Mouse (Mus musculus): Measurements from ENCODE around the gene Mblac2.
A peak's percentile ranks its signal among the peaks of the same experiment; 100 is the strongest.
"Not testable (repeated sequence)": the region's sequence is repeated elsewhere in the genome, so short reads cannot be mapped to it uniquely, and the experiment has no call there.

Mblac2 gene

DNA sequence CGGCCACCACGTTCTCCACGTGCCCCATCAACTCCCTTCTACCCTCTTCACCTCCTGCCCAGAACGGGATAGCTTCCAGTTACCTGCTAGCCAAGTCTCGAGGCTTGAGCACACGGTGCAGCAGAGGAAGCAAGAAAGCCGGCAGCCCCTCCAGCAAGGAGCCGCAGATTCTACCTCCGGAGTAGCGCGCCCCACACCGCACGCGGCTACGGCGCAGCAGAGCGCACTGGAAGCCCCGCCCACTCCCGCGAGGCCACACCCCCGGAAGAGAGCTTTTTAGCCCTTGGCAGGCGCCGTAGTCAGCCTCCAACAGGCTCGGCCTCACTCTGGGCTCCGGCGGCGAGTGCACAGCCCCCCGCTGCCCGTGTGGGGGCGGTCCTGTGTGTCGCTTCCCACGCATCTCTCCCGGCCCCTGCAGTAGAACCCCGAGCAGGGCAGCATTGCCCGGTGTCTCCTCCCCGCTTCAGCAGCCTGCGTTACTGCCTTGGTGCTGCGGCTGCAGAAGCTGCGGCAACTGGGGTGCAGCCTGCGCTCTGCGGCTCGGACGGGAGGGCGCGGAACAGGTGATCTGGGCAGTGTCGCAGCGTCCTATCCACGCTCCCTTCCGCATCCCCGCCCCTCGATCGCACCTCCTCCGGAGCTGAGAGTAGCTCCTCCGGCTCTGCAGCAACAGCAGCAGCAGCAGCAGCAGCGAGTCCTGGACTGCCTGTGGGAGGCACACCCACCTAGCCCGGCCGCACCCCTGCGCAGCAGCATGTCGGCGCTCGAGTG, at the start of gene Mblac2, which contains the start of gene Polr3g:
Mblac2 (plus strand) TSS at position 567 of the 771 bp plus-strand sequence.
Polr3g (minus strand) TSS at position 239 of the 771 bp plus-strand sequence.
- DNase-seq, result peak; percentile 96 to 97

DNA sequence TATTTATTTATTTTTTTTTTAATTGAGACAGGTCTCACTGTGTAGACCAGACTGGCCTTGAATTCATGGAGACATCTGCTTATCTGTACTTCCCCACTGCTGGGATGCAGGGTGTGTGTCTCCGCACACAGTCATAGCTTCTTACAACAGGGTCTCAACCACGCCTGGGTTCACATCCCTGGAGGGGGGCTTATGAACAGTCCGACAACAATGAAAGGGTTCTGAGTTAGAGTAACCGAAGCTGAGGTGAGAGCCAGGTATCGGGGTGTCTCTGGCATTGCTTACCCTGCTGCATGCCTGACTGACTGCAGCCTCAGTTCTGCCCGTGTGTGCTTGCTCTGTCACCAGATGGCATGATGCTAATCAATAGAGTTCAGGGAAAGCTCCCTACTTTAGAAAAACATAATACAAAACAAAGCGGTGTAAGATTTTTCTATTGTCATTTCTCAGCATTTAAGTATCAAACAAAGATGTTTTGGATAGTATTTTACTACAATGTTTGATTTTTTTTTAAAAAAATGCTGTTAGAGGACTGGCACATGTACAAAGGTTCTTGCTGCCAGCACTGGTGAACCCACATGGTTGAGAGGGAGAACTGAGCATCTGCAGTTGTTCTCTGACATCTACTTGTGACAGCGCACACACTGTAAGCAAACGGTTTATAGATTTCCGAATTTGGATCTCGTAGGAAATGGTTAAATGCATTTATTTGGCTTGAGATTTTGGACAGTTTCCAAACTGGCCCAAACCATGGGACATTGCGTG, 47.4 kb upstream of the Mblac2 start:
- no peak for DNase-seq

- DNase-seq, result no peak
Observed at GRCm38 (mm10) chr13:81664331-81664698, 46.8 kb upstream of the Mblac2 start.

- no peak for DNase-seq
Observed at GRCm38 (mm10) chr13:81667713-81668112, 43.4 kb upstream of the Mblac2 start.

DNA sequence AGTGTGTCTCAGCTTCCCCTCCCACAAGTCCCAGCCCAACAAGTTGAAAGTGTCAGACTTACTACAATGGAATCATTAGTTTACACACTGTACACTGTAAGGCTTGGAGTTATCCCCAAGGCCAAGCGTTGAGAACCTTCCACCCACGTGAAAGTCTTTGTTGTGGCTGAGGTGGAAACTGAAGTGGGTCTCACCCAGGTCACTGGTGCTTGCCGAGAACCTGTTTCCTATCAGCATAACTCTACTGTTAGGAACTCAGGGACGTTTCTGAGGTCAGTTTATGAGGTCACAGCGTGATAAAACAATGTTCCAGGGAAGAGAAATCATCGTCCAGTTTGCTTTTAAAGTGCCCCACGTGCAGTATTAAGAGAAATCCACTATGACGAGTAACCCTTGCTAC, 35.8 kb upstream of the Mblac2 start:
- DNase-seq, result no peak

DNA sequence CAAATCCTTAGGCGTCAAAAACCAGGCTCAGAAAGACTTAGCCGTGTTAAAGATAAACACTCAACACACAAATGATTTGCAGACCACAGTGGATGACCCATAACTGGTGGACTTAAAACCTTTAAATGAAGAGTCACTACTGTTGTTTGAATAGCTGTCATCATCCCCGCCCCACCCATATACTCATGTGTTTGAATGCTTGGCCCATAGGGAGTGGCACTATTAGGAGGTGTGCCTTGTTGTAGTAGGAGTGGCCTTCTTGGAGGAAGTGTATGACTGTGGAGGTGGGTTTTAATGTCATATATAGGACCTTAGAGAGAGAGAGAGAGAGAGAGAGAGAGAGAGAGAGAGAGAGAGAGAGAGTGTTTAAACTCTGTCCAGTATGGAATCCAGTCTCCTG, 28.0 kb upstream of the Mblac2 start:
- no peak for DNase-seq

DNA sequence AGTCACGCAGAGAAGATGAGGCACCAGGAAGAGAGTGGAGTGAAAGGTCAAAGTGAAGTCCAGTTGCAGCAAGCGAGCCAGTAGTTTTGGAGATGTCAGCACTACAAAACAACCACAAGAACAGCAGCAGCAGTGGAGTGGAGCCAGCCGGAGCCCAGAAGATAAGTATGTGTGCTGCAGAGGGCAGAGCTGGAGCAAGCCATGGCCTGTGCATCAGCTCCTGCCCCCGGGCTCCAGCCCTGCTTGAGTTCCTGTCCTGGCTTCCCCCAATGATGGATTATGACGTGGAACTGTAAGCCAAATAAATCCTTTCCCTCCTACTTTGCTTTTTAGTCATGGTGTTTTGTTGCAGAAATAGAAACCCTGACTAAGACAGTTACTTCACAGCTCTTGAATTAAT, 26.9 kb upstream of the Mblac2 start:
- no peak for DNase-seq

- DNase-seq, result no peak
Observed at GRCm38 (mm10) chr13:81684884-81685283, 26.3 kb upstream of the Mblac2 start.

DNA sequence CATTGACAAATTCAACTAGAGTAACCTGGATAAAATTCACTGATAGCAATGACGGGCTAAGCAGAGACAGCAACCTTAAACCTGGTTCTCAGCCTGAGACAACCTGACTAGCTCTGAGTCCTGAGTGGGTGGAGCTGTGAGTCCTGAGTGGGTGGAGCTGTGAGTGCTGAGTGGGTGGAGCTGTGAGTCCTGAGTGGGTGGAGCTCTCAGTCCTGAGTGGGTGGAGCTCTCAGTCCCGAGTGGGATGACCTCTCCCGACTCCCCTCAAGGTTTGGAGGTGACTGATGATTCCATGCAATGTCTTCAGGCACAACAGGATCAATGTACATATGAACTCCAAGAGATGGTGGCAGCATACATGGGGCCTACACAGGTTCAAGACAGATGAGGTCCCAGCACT, 21.6 kb upstream of the Mblac2 start:
- no peak for DNase-seq

DNA sequence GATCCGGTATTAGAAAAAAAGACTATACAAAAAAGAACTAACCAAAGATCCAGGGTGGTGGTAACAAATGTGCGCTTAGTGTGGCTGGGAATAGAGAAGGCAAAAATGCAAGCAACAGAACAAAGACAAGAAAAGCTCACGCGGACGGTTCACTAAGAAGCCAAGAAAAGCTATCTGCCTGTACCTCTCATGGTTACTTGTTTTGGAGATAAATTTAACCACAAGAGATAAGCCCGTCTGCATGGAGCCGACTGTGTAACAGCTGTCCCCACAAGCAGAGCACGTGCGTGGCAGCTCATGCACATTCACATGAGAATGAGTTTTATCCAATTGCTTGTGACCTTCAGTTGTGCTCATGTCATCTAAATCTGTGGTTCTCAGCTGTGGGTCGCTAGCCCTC, 20.7 kb upstream of the Mblac2 start:
- DNase-seq, result no peak

- no peak for DNase-seq
Observed at GRCm38 (mm10) chr13:81691606-81692005, 19.5 kb upstream of the Mblac2 start.

DNA sequence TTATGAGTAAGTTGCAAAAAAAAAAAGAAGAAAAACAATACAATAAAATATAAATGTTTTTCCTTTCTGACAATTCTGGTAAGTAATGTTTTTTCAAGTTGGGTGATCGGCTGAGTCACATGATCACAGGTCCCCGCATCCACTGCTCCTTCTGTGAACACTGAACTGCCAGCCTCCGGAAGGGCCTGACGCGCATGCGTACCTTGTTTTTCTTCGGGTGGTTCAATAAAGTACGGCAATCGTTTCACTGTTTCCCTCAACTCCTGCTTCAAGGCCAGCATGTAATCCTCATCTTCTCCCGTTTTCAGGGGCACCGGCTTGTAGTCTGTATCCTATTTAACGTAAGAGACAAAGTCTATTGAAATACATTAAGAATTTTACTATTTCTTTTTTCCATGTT, 16.7 kb upstream of the Mblac2 start:
- no peak for DNase-seq

GRCm38 (mm10) chr13:81703148-81703547, 8.0 kb upstream of the Mblac2 start:
- DNase-seq, result no peak

DNA sequence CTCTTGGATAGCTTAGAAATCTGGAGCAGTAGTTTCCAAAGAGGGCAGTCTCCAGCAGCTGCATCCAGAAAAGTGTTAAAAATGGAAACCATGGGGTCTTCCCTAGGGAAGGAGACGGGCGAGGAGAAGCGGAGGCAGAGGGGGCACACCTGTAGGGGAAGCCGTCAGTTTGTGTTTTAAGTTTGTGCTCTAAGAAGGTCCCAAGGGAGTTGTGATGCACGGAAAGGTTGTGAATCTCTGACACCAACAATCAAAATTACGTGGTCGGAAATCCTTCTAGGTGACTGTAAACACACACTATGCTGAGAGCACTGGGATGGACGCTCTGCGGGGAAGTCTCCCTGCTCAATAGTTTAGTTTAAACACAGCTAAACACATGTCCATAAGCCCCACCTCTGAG, 7.5 kb upstream of the Mblac2 start:
- no peak for DNase-seq

- no peak for DNase-seq
Observed at GRCm38 (mm10) chr13:81706311-81706710, 4.8 kb upstream of the Mblac2 start.

DNA sequence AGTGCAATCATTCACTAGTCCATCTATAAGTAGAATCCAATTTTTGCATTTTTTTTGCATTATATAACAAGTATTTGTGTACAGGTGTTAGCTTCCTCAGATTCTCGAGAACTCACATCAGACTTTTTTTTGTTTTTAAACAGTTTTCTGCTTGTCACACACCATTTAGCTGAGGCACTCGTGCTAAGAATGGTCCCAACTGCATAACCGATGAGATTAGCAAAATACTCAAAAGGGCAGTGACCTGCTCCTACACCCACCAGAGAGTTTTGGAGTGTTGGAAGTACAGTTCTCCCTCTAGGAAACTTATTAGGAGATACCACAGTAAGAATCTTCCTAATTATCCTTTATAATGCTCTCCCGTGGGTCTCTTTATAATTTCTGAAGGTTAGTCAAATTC, 1.3 kb upstream of the Mblac2 start:
- DNase-seq, result no peak

DNA sequence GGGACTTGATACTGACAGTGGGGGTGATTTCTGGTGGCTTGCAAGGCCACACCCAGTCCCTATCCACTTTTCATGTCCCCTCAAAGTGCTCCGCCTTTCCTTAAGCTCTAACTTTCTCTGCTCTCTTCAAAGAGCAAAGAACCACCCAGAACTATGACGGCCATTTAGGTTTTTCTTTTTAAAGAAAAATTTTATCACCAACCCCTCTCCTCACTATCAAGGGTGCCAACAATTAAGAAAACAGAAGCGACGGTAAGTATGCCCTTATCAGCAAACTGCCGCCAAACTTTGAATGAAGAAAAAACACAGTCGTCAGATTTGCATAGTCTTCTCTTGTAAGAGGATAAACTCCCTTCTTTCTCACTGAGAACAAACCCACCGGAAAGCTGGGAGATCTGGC, 875 bp upstream of the Mblac2 start:
- DNase-seq, result no peak

GRCm38 (mm10) chr13:81711546-81712371, 618 bp downstream of the Mblac2 start:
- no peak for DNase-seq

- no peak for DNase-seq
Observed at GRCm38 (mm10) chr13:81713896-81714295, 2.8 kb downstream of the Mblac2 start.

DNA sequence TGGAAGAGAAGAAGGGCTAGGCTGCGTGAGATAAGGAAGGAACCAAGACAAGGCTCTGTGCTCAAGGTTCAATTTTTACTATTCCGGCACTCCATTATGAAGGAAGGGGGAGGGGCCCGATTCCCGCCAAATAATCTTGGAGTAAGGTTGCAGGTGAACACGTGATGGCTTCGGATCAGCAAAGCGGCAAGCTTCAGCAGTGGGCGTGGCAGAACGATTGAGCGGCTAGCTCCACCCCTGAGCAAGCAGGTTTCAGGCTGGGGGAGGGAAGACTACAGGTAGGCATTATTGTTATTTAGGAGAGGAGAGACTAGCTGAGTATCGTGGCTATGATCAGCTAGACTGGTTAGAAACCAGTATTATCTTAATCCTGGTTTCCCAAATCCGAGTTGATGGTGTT, 17.0 kb downstream of the Mblac2 start:
- DNase-seq, result not testable (repeated sequence)

DNA sequence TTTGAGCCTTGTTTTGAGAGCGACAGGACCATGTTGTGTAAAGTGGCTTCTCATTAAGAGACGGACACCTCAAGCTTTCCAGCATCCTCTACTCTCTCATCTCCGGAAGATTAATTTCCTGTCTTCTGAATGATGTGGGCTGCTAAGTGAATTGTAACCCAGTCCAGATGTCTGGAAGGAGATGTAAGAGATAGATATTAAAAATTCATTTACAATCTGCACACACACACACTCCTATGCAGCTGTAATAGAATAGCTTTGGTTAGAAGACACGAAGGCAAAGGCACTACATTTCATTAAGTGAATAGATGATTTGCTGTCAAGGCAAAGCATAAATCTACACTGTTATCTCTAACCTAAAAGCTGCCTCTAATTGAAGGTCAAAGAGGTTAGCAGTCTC, 18.0 kb downstream of the Mblac2 start:
- DNase-seq, result no peak

GRCm38 (mm10) chr13:81730362-81730761, 19.2 kb downstream of the Mblac2 start:
- DNase-seq, result no peak

DNA sequence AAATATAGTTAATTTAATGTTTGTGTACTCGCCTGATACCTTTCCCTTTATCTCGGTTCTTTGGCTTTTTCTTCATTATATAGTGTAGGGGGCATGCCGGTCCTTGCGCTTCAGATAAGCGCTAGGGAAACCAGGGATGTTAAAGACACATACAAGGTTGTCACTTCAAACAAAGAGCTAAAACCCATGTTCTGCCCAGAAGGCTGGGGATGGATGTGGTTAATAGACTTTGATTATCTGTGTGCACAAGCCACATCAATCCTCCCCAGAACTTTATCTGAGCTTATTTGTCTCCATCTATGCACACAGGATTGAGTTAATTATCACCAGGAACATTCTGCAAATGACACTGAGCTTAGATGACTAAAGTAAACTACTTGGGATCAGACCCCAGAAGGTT, 25.5 kb downstream of the Mblac2 start:
- DNase-seq, result no peak

DNA sequence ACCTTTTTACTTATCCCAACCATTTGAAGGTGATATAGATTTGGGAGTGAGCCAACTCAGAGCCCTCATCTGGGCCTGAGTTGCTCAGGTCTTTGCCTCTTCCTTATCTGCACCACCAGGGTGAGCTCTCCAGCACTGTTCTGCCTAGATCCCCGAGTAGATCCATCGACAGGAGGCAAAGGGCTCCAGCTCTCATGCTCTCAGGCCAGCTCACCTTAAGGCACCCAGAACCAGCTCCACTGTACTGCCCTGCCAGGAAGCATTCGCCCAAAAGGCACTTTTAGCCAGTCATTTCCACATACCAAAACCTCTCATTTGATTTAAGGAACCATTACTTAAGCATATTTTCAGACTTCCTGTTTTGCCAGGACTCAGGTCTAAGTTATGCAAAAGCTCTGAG, 29.8 kb downstream of the Mblac2 start:
- DNase-seq, result no peak
